Mouse (Mus musculus) limb, embryonic 11.5 days (tissue): Measurements from ENCODE around the gene Tmem177. TPM values are rescaled to one million over a fixed set of nuclear protein-coding genes. Genes with fewer than 3 reads are reported as not detected.

Source experiments
- ATAC-seq: fragments of 200-750 bp; cut with Nextera tagmentation; 2 replicates; pipeline ENCODE4 v1.8.0; 2017; ENCODE audit warnings: low read depth; ENCODE audit not compliant: insufficient number of reproducible peaks, low FRiP score, low TSS enrichment
- DNase-seq: peaks from one replicate; pipeline ENCODE4 v3.0.0-alpha.2; 2015; ENCODE audit warnings: low spot score
- H3K27ac ChIP-seq: fragments of 300-500 bp; sonication (generic); replicated peaks from 2 replicates; pipeline ENCODE4 v1.5.1; 2014; ENCODE audit warnings: low read depth, mild to moderate bottlenecking, low read length
- H3K27me3 ChIP-seq: fragments of 300-500 bp; sonication (generic); 2 replicates; pipeline ENCODE4 v1.6.1; 2014; ENCODE audit warnings: mild to moderate bottlenecking, low read length, mixed read lengths; ENCODE audit not compliant: control insufficient read depth, insufficient read depth
- H3K36me3 ChIP-seq: fragments of 300-500 bp; sonication (generic); 2 replicates; pipeline ENCODE4 v1.6.1; 2014; ENCODE audit warnings: mild to moderate bottlenecking, low read length, moderate library complexity, mixed read lengths; ENCODE audit not compliant: control insufficient read depth, insufficient read depth
- H3K4me1 ChIP-seq: fragments of 300-500 bp; sonication (generic); 2 replicates; pipeline ENCODE4 v1.6.1; 2014; ENCODE audit warnings: low read length, mixed read lengths; ENCODE audit not compliant: control insufficient read depth, insufficient read depth
- H3K4me2 ChIP-seq: fragments of 300-500 bp; sonication (generic); 2 replicates; pipeline ENCODE4 v1.6.1; 2014; ENCODE audit warnings: low read depth, mild to moderate bottlenecking, moderate library complexity; ENCODE audit not compliant: severe bottlenecking
- H3K4me3 ChIP-seq: fragments of 300-500 bp; sonication (generic); 2 replicates; pipeline ENCODE4 v1.5.1; 2014; ENCODE audit warnings: low read depth, low read length
- H3K9ac ChIP-seq: fragments of 300-500 bp; sonication (generic); 2 replicates; pipeline ENCODE4 v1.6.1; 2014; ENCODE audit warnings: mild to moderate bottlenecking, low read length
- H3K9me3 ChIP-seq: fragments of 300-500 bp; sonication (generic); 2 replicates; pipeline ENCODE4 v1.6.1; 2016; ENCODE audit warnings: low read length; ENCODE audit not compliant: control insufficient read depth
- WGBS: fragments of 180-500 bp; shearing (Covaris S2); extraction: QIAGEN DNeasy Blood & Tissue Kit; methylation state at CpG from one replicate; pipeline ENCODE4 v1.1.7; 2014; 5-methylcytosine and 5-hydroxymethylcytosine counted together
- polyA plus RNA-seq: library from polyadenylated mRNA; unstranded; fragments of >200 nt; fragmentation: Nextera tagmentation; extraction: Ambion mirVana; gene quantifications from 2 replicates; pipeline ENCODE4 v1.2.1, GENCODE M21; 2014

Tmem177 gene
- polyA plus RNA-seq, 1 experiment from 2014 or later, result 8.2 TPM

- no peaks in the 10 kb centered on the region for H3K27me3 ChIP-seq
- H3K9me3 ChIP-seq, result no peaks in the 10 kb centered on the region
- no peak overlapping the region for H3K4me2 ChIP-seq
- WGBS, result 84% methylated on average over 11 of the region's 11 CpGs
- no peaks in the 10 kb centered on the region for H3K36me3 ChIP-seq
- H3K9ac ChIP-seq, result no peak overlapping the region
- DNase-seq (no peak), ATAC-seq (no peak)
- no peak overlapping the region for H3K4me3 ChIP-seq
- H3K4me1 ChIP-seq, result peaks cover 11% of the 10 kb centered on the region; the same call in 1 of the 2 replicates
- H3K27ac ChIP-seq, result no peak overlapping the region
Measured at GRCm38 (mm10) chr1:119899195-119900123, 13.5 kb downstream of the Tmem177 start.

- H3K27ac ChIP-seq, result no peak overlapping the region
- no peaks in the 10 kb centered on the region for H3K9me3 ChIP-seq
- H3K27me3 ChIP-seq, result no peaks in the 10 kb centered on the region
- no peak overlapping the region for H3K4me3 ChIP-seq
- no peak overlapping the region for H3K4me2 ChIP-seq
- ATAC-seq (peak; percentile 45; the same call in 1 of the 2 replicates), DNase-seq (peak; percentile 78)
- 35% methylated on average over 6 of the region's 6 CpGs for WGBS
- H3K9ac ChIP-seq, result no peak overlapping the region
- no peaks in the 10 kb centered on the region for H3K36me3 ChIP-seq
- no peaks in the 10 kb centered on the region for H3K4me1 ChIP-seq
Measured at GRCm38 (mm10) chr1:119894936-119895335, 18.1 kb downstream of the Tmem177 start.

- H3K36me3 ChIP-seq, result no peaks in the 10 kb centered on the region
- no peak for DNase-seq
- 86% methylated on average over 3 of the region's 3 CpGs for WGBS
- no peak overlapping the region for H3K9ac ChIP-seq
- ATAC-seq, result no peak
- no peaks in the 10 kb centered on the region for H3K9me3 ChIP-seq
- H3K4me1 ChIP-seq, result no peaks in the 10 kb centered on the region
- no peak overlapping the region for H3K4me2 ChIP-seq
- no peak overlapping the region for H3K27ac ChIP-seq
- no peaks in the 10 kb centered on the region for H3K27me3 ChIP-seq
- no peak overlapping the region for H3K4me3 ChIP-seq
Measured at GRCm38 (mm10) chr1:119893600-119893999, 19.4 kb downstream of the Tmem177 start.

DNA sequence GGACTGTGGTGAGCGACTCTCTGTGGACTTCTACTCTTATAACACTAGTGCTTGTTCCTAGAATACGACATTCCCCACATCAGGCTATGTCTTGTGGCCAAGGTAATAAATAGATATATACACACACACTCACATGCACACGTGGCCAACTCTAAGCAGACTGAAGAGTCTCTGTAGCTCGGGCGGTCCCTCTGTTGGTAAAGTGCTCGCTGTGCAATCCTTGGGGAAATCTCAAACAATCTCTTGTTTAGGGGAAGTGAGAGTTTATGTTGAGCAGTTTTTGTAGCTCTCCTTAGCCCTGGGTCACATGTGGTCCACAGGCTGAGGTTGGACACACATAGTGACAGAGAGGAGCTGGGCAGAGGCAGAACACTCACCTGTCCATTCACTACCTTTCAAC, 20.1 kb downstream of the Tmem177 start:
- Histone ChIP-seq H3K9me3 (no peaks in the 10 kb centered on the region), H3K27ac (no peak overlapping the region)
- 77% methylated on average over 6 of the region's 6 CpGs for WGBS

GRCm38 (mm10) chr1:119891865-119892264, 21.1 kb downstream of the Tmem177 start:
- Histone ChIP-seq H3K4me3 (no peak overlapping the region), H3K4me2 (no peak overlapping the region), H3K9me3 (no peaks in the 10 kb centered on the region), H3K36me3 (no peaks in the 10 kb centered on the region), H3K4me1 (no peaks in the 10 kb centered on the region), H3K27ac (no peak overlapping the region), H3K27me3 (no peaks in the 10 kb centered on the region), H3K9ac (no peak overlapping the region)
- DNase-seq (no peak), ATAC-seq (no peak)
- 72% methylated on average over 4 of the region's 4 CpGs for WGBS

More for the DNA sequence above, 20.1 kb downstream of the Tmem177 start:
- Histone ChIP-seq H3K27me3 (no peaks in the 10 kb centered on the region), H3K9ac (no peak overlapping the region), H3K4me3 (no peak overlapping the region), H3K4me1 (no peaks in the 10 kb centered on the region), H3K4me2 (no peak overlapping the region), H3K36me3 (no peaks in the 10 kb centered on the region)
- no peak for ATAC-seq
- DNase-seq, result no peak

DNA sequence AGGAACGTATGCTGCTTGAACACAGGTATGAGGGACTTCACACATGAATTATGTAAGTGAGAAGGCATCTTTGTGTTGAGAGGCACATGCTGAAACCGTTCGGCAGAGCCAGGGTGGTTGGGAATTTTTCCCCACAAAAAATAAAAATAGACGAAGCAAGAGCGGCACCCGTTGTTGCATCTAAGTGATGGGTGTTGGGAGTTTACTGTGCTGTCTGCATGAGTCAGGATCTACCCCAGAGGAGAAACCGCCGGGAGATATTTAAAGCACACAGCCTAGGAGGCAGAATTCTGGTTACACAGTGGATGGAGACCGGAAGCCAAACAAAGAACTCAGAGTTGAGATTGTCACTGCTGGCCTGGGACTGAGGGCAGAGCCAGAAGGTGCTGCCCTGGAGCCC, 21.9 kb downstream of the Tmem177 start:
- no peak overlapping the region for H3K4me3 ChIP-seq
- H3K4me2 ChIP-seq, result no peak overlapping the region

DNA sequence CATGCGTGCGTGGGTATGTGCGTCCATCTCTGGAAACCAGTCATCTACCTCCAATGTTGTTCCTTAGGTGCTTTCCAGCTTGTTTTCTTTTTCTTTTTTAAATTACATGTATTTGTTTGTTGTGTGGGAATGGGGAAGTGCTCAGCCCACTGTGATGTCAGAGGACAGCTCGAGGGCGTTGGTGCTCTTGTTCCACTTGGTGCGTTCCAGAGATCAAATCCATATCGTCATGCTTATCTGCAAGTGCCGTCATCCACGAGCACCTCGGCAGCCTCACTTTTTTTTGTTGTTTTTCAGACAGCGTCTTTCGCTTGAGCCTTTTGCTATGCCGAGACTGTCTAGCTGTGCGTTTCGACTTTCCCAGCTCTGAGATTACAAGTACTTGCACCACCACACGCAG, 23.7 kb downstream of the Tmem177 start:
- Histone ChIP-seq H3K27ac (no peak overlapping the region), H3K4me1 (no peaks in the 10 kb centered on the region), H3K9me3 (no peaks in the 10 kb centered on the region), H3K4me2 (no peak overlapping the region), H3K36me3 (no peaks in the 10 kb centered on the region), H3K4me3 (no peak overlapping the region), H3K27me3 (no peaks in the 10 kb centered on the region), H3K9ac (no peak overlapping the region)
- WGBS, result 92% methylated on average over 16 of the region's 16 CpGs
- DNase-seq (no peak), ATAC-seq (no peak)

More for the DNA sequence above, 21.9 kb downstream of the Tmem177 start:
- H3K36me3 ChIP-seq, result no peaks in the 10 kb centered on the region
- 91% methylated on average over 9 of the region's 9 CpGs for whole genome bisulfite sequencing
- H3K9ac ChIP-seq, result no peak overlapping the region
- no peak for DNase-seq
- H3K27me3 ChIP-seq, result no peaks in the 10 kb centered on the region
- no peak for ATAC-seq
- H3K9me3 ChIP-seq, result no peaks in the 10 kb centered on the region
- H3K27ac ChIP-seq, result no peak overlapping the region
- H3K4me1 ChIP-seq, result no peaks in the 10 kb centered on the region

- Histone ChIP-seq H3K4me3 (no peak overlapping the region), H3K4me2 (no peak overlapping the region), H3K4me1 (no peaks in the 10 kb centered on the region), H3K36me3 (no peaks in the 10 kb centered on the region), H3K9ac (no peak overlapping the region), H3K27me3 (no peaks in the 10 kb centered on the region), H3K9me3 (no peaks in the 10 kb centered on the region), H3K27ac (no peak overlapping the region)
- 70% methylated on average over 7 of the region's 7 CpGs for WGBS
- DNase-seq (no peak), ATAC-seq (no peak)
Measured at GRCm38 (mm10) chr1:119886320-119886719, 26.7 kb downstream of the Tmem177 start.
